Mouse (Mus musculus): ENCODE results near the gene Ttyh2. TPM values are rescaled to one million over a fixed set of nuclear protein-coding genes. Genes with fewer than 3 reads are reported as not detected.

Gene Ttyh2
- total and polyA plus RNA-seq, 3 experiments = 0.38 to 2.9 (median 0.74) TPM

- ATAC-seq (ENCODE audit: extremely low read depth, insufficient number of reproducible peaks, low FRiP score, poor library complexity, severe bottlenecking) (no peak), DNase-seq (ENCODE audit: low spot score) (no peak)
- H3K27me3 ChIP-seq (ENCODE audit: insufficient read depth, low read length) = no peaks in the 10 kb centered on the region
- H3K4me1 ChIP-seq (ENCODE audit: insufficient read depth, low read depth, low read length) = no peaks in the 10 kb centered on the region
- H3K4me3 ChIP-seq (ENCODE audit: low read depth, low read length) = no peak overlapping the region
- H3K9me3 ChIP-seq (replicated peaks) = peaks cover 47% of the 10 kb centered on the region
- no peak for TF ChIP-seq GATA1 (IDR thresholded peaks at IDR 0.05; ENCODE audit: borderline replicate concordance, low read length)
- TF ChIP-seq CTCF (IDR thresholded peaks at IDR 0.05; ENCODE audit: low read depth, low read length) = no peak
- no peak for TF ChIP-seq POLR2AphosphoS5 (IDR thresholded peaks at IDR 0.05; ENCODE audit: insufficient replicate concordance, low read depth, low read length)
- TF ChIP-seq GATA2 (IDR thresholded peaks at IDR 0.05; ENCODE audit: borderline replicate concordance, low read depth, low read length) = no peak
- TF ChIP-seq TAL1 (conservative IDR thresholded peaks at IDR 0.05; ENCODE audit: low read depth, low read length) = no peak
- H3K36me3 ChIP-seq (replicated peaks) = no peaks in the 10 kb centered on the region
These were observed 19.8 kb upstream of the Ttyh2 start for GRCm38 (mm10) chr11:114655350-114656008.

DNA sequence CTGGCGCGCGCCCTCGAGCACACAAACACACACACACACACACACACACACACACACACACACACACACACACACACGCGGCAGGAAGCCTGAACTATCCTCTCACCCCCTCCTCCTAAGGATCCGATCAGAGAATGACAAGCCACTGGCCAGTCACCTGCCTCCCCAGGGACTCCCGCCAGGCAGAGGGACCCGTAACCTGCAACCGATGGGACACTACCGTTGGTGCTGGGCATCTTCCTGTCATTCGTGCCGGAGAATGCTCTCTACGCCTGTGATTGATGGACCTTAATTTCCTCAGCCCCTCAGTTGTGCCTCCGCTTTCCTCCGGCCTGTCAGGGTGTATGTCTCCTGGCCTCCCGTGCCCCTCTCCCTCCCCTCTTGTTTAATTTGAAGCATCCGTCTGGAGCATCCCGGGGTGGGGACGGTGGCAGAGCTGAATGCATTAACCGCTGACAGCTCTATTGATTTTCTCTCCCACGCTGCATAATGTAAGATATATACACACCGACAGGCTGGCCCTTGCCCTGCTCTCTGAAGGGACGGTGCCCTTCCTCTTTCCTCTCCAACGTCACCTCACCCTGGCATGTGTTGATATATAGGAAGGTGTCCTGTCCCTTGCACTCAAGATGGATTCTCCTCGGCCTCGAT is 18.1 kb upstream of the Ttyh2 start:
- no peaks in the 10 kb centered on the region for H3K27me3 ChIP-seq (ENCODE audit: insufficient read depth, low read length)
- H3K4me3 ChIP-seq (ENCODE audit: low read depth, low read length) = peak overlapping the region; percentile 2; the same call in 1 of the 2 replicates
- ATAC-seq (ENCODE audit: extremely low read depth, insufficient number of reproducible peaks, low FRiP score, poor library complexity, severe bottlenecking) (no peak), DNase-seq (ENCODE audit: low spot score) (no peak)
- no peaks in the 10 kb centered on the region for H3K36me3 ChIP-seq (replicated peaks)
- peaks cover 37% of the 10 kb centered on the region for H3K9me3 ChIP-seq (replicated peaks)
- no peaks in the 10 kb centered on the region for H3K4me1 ChIP-seq (ENCODE audit: insufficient read depth, low read depth, low read length)
- TF ChIP-seq CTCF (IDR thresholded peaks at IDR 0.05; ENCODE audit: low read depth, low read length) (no peak), GATA1 (IDR thresholded peaks at IDR 0.05; ENCODE audit: borderline replicate concordance, low read length) (no peak), POLR2AphosphoS5 (IDR thresholded peaks at IDR 0.05; ENCODE audit: insufficient replicate concordance, low read depth, low read length) (no peak), GATA2 (IDR thresholded peaks at IDR 0.05; ENCODE audit: borderline replicate concordance, low read depth, low read length) (no peak), TAL1 (conservative IDR thresholded peaks at IDR 0.05; ENCODE audit: low read depth, low read length) (no peak)

DNA sequence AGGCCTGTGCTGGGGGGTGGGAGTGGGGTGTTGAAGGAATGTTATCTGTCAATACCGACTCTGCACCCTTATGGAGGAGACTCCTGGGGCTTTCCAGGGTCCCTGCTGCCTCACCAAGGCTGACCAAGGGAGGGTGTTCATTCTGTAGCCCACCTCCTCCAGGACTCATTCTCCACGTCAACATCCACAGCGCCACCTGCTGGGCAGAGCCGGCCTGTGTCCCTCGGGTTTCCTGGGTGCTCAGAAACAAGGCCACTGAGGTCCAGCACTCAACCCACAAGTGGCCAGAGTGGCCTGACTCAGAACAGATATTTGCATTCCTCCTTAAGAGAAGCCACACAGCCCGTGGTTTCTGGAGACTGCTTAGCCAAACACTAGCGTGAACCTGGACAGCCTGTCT is 17.5 kb upstream of the Ttyh2 start:
- ATAC-seq (ENCODE audit: extremely low read depth, insufficient number of reproducible peaks, low FRiP score, poor library complexity, severe bottlenecking) = no peak
- Histone ChIP-seq H3K9me3 (replicated peaks) (peaks cover 33% of the 10 kb centered on the region), H3K4me1 (ENCODE audit: insufficient read depth, low read depth, low read length) (no peaks in the 10 kb centered on the region), H3K27me3 (ENCODE audit: insufficient read depth, low read length) (no peaks in the 10 kb centered on the region), H3K4me3 (ENCODE audit: low read depth, low read length) (no peak overlapping the region), H3K36me3 (replicated peaks) (no peaks in the 10 kb centered on the region)
- DNase-seq (ENCODE audit: low spot score) = no peak
- TF ChIP-seq CTCF (IDR thresholded peaks at IDR 0.05; ENCODE audit: low read depth, low read length) (no peak), GATA1 (IDR thresholded peaks at IDR 0.05; ENCODE audit: borderline replicate concordance, low read length) (no peak), POLR2AphosphoS5 (IDR thresholded peaks at IDR 0.05; ENCODE audit: insufficient replicate concordance, low read depth, low read length) (no peak), TAL1 (conservative IDR thresholded peaks at IDR 0.05; ENCODE audit: low read depth, low read length) (no peak), GATA2 (IDR thresholded peaks at IDR 0.05; ENCODE audit: borderline replicate concordance, low read depth, low read length) (no peak)

DNA sequence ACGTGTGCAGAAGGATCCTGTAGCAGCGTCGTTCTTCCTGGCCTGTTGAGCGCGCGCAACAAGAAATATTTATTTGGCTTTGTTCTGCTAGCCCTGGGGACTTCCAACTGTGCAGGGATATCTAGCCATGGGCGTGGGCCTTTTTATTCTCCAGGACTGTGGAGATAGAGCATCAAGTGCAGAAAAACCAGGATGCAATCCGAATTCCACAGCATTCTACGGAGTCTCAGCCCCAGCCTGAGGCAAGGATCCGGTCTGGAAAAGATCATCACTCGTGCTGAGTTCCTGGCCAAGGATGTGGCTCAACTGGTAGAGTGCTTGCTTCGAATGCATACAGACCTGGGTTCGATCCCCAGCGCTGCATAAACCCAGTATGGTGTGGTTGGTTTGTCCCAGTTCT is 13.1 kb upstream of the Ttyh2 start:
- Histone ChIP-seq H3K27me3 (ENCODE audit: insufficient read depth, low read length) (peaks cover 11% of the 10 kb centered on the region), H3K9me3 (replicated peaks) (peaks cover 15% of the 10 kb centered on the region), H3K4me1 (ENCODE audit: insufficient read depth, low read depth, low read length) (no peaks in the 10 kb centered on the region), H3K4me3 (ENCODE audit: low read depth, low read length) (no peak overlapping the region), H3K36me3 (replicated peaks) (no peaks in the 10 kb centered on the region)
- TF ChIP-seq GATA2 (IDR thresholded peaks at IDR 0.05; ENCODE audit: borderline replicate concordance, low read depth, low read length) (no peak), GATA1 (IDR thresholded peaks at IDR 0.05; ENCODE audit: borderline replicate concordance, low read length) (no peak), POLR2AphosphoS5 (IDR thresholded peaks at IDR 0.05; ENCODE audit: insufficient replicate concordance, low read depth, low read length) (no peak), TAL1 (conservative IDR thresholded peaks at IDR 0.05; ENCODE audit: low read depth, low read length) (no peak), CTCF (IDR thresholded peaks at IDR 0.05; ENCODE audit: low read depth, low read length) (no peak)
- no peak for DNase-seq (ENCODE audit: low spot score)
- ATAC-seq (ENCODE audit: extremely low read depth, insufficient number of reproducible peaks, low FRiP score, poor library complexity, severe bottlenecking) = no peak

GRCm38 (mm10) chr11:114662746-114663362 is 12.4 kb upstream of the Ttyh2 start:
- TF ChIP-seq CTCF (IDR thresholded peaks at IDR 0.05; ENCODE audit: low read depth, low read length) = peak; percentile 72
- TF ChIP-seq TAL1 (conservative IDR thresholded peaks at IDR 0.05; ENCODE audit: low read depth, low read length) = no peak
- no peak for TF ChIP-seq GATA1 (IDR thresholded peaks at IDR 0.05; ENCODE audit: borderline replicate concordance, low read length)
- TF ChIP-seq POLR2AphosphoS5 (IDR thresholded peaks at IDR 0.05; ENCODE audit: insufficient replicate concordance, low read depth, low read length) = no peak
- Histone ChIP-seq H3K36me3 (replicated peaks) (no peaks in the 10 kb centered on the region), H3K27me3 (ENCODE audit: insufficient read depth, low read length) (peaks cover 11% of the 10 kb centered on the region), H3K4me3 (ENCODE audit: low read depth, low read length) (no peak overlapping the region), H3K9me3 (replicated peaks) (peaks cover 9% of the 10 kb centered on the region), H3K4me1 (ENCODE audit: insufficient read depth, low read depth, low read length) (no peaks in the 10 kb centered on the region; the same call in 1 of the 2 replicates)
- peak; percentile 57; the same call in 1 of the 2 replicates for ATAC-seq (ENCODE audit: extremely low read depth, insufficient number of reproducible peaks, low FRiP score, poor library complexity, severe bottlenecking)
- peak; percentile 37 for DNase-seq (ENCODE audit: low spot score)

GRCm38 (mm10) chr11:114664164-114664563 is 11.1 kb upstream of the Ttyh2 start:
- no peak for TF ChIP-seq TAL1 (conservative IDR thresholded peaks at IDR 0.05; ENCODE audit: low read depth, low read length)
- no peak for TF ChIP-seq GATA2 (IDR thresholded peaks at IDR 0.05; ENCODE audit: borderline replicate concordance, low read depth, low read length)
- TF ChIP-seq GATA1 (IDR thresholded peaks at IDR 0.05; ENCODE audit: borderline replicate concordance, low read length) = no peak
- no peak for TF ChIP-seq POLR2AphosphoS5 (IDR thresholded peaks at IDR 0.05; ENCODE audit: insufficient replicate concordance, low read depth, low read length)
- no peak for TF ChIP-seq CTCF (IDR thresholded peaks at IDR 0.05; ENCODE audit: low read depth, low read length)
- DNase-seq (ENCODE audit: low spot score) = no peak
- no peak overlapping the region for H3K4me3 ChIP-seq (ENCODE audit: low read depth, low read length)
- H3K4me1 ChIP-seq (ENCODE audit: insufficient read depth, low read depth, low read length) = peaks cover 2% of the 10 kb centered on the region; the same call in 1 of the 2 replicates
- peaks cover 4% of the 10 kb centered on the region for H3K36me3 ChIP-seq (replicated peaks)
- H3K27me3 ChIP-seq (ENCODE audit: insufficient read depth, low read length) = peaks cover 11% of the 10 kb centered on the region
- H3K9me3 ChIP-seq (replicated peaks) = peaks cover under 1% of the 10 kb centered on the region
- ATAC-seq (ENCODE audit: extremely low read depth, insufficient number of reproducible peaks, low FRiP score, poor library complexity, severe bottlenecking) = no peak
